Mouse (Mus musculus) thymus, adult 2 months (tissue): ENCODE data around the gene Cryzl2. TPM values are rescaled to one million over a fixed set of nuclear protein-coding genes. Genes with fewer than 3 reads are reported as not detected.
A peak's percentile ranks its signal among the peaks of the same experiment; 100 is the strongest.

Experiments used
- DNase-seq: peaks from one replicate; pipeline ENCODE4 v3.0.0; 2021
- H3K27ac ChIP-seq: fragments of 200-500 bp; 2 replicates; pipeline ENCODE4 v1.5.1; 2012; ENCODE audit warnings: low read length, control low read depth; ENCODE audit not compliant: control insufficient read depth, insufficient read depth
- H3K27me3 ChIP-seq: fragments of 200-500 bp; 2 replicates; pipeline ENCODE4 v1.6.1; 2012; ENCODE audit warnings: mild to moderate bottlenecking, low read length, moderate library complexity, mixed read lengths; ENCODE audit not compliant: control insufficient read depth, insufficient read depth
- H3K36me3 ChIP-seq: fragments of 200-500 bp; 2 replicates; pipeline ENCODE4 v1.6.1; 2012; ENCODE audit warnings: mild to moderate bottlenecking, low read length, moderate library complexity; ENCODE audit not compliant: control insufficient read depth, insufficient read depth
- H3K4me1 ChIP-seq: fragments of 200-500 bp; replicated peaks from 2 replicates; pipeline ENCODE4 v1.6.1; 2012; ENCODE audit warnings: low read length; ENCODE audit not compliant: control insufficient read depth, insufficient read depth
- H3K4me3 ChIP-seq: fragments of 200-500 bp; 2 replicates; pipeline ENCODE4 v1.5.1; 2012; ENCODE audit warnings: mild to moderate bottlenecking, low read length, control low read depth, moderate library complexity; ENCODE audit not compliant: control insufficient read depth, insufficient read depth
- CTCF ChIP-seq: fragments of 200-500 bp; IDR thresholded peaks from 2 replicates; pipeline ENCODE4 v1.5.1; 2012; ENCODE audit warnings: mild to moderate bottlenecking, control low read depth, low read length, moderate library complexity, borderline replicate concordance; ENCODE audit not compliant: control insufficient read depth, poor library complexity, insufficient read depth; ENCODE audit errors: extremely low read depth
- POLR2A ChIP-seq: fragments of 200-500 bp; IDR thresholded peaks from 2 replicates; pipeline ENCODE4 v1.6.1; 2012; ENCODE audit warnings: mild to moderate bottlenecking, low read length, control low read depth, moderate library complexity; ENCODE audit not compliant: control insufficient read depth, poor library complexity, insufficient read depth; ENCODE audit errors: extremely low read depth
- WGBS: fragments of 180-500 bp; shearing (Covaris S2); methylation state at CpG from one replicate; pipeline ENCODE4 v1.1.7; 2018; 5-methylcytosine and 5-hydroxymethylcytosine counted together
- polyA plus RNA-seq: library from polyadenylated mRNA; depleted of rRNA; stranded (reverse); fragments of >200 nt; gene quantifications from 2 replicates; pipeline ENCODE4 v1.2.3, GENCODE M21; 2012; rRNA removed

Gene Cryzl2
- 6.6 and 8.4 TPM in 2 replicates for polyA plus RNA-seq

DNA sequence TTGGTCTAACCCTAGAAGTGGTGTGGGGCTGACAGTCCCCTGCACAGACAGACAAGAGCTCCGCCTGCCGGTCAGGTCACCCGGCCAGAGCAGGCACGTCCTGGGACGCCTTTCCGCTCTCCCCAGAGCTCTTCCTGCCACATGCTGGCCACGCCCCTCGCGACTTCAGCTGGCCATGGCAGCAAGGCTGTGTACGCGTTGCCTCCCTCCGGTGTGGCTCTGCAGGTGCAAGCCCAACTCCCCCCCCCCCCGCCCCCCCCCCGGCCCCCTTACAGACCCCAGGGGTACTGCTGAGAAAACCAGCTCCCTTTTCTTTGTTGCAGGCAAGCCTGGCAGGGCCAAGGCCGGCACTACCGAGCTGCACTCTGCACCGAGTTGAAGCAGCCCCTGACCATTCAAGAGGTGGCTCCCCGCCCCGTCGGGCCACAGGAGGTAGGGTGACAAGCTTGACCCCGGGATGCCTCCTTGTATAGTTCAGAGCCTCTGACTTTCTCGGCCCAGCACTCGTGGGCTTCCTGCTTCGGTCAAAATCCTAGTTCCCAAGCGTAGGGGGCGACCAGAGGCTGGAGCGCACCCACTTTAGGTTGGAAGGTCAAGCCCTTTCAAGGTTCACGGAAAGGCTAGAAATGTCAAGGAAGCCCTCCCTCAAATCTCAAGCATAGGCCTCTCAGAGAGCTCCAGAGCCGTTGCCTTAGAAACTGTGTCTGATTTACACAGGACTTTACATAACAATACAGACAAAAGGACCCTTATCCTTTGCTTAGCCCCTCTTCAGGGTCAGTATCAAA is at the start of gene Cryzl2:
Cryzl2 (plus strand) TSS at position 157 of the 788 bp plus-strand sequence.
- no peak within 1 kb of the TSS for H3K27ac ChIP-seq
- H3K36me3 ChIP-seq, result no peaks in the 10 kb centered on the region
- H3K27me3 ChIP-seq, result no peaks in the 10 kb centered on the region
- 18% methylated on average over 29 of the region's 29 CpGs for WGBS
- DNase-seq, result peak; percentile 77
- TF ChIP-seq POLR2A, result no peak
- TF ChIP-seq CTCF, result 0 out of 2 replicates have a peak, but pooled peaks have one; percentile 56
- H3K4me1 ChIP-seq, result peaks cover 6% of the 10 kb centered on the region
- H3K4me3 ChIP-seq, result peak within 1 kb of the TSS; percentile 23; the same call in 1 of the 2 replicates

DNA sequence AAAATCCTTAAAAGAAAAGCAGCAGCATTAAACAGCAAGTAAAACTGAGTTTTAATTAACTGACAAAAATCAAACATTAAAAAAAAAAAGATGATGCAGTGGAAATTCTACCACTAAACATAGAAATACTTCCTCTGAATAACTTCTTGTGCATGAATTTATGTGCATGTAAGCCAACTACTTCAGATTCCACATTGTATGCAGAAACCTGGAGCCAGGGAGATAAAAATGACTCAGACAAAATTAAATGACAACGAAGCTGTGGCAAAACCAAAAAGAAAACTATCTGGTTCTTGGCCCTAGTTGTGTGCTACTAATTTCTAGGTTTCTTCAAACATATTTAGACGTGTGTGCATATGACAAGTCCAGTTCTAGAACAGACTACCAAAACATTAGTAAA is 48.7 kb upstream of the Cryzl2 start:
- Histone ChIP-seq H3K4me3 (no peak overlapping the region), H3K27me3 (peaks cover 11% of the 10 kb centered on the region), H3K27ac (no peak overlapping the region), H3K4me1 (peaks cover 10% of the 10 kb centered on the region), H3K36me3 (no peaks in the 10 kb centered on the region)
- no peak for DNase-seq
- WGBS, result 85% methylated on average over 2 of the region's 2 CpGs
- TF ChIP-seq POLR2A (no peak), CTCF (no peak)

DNA sequence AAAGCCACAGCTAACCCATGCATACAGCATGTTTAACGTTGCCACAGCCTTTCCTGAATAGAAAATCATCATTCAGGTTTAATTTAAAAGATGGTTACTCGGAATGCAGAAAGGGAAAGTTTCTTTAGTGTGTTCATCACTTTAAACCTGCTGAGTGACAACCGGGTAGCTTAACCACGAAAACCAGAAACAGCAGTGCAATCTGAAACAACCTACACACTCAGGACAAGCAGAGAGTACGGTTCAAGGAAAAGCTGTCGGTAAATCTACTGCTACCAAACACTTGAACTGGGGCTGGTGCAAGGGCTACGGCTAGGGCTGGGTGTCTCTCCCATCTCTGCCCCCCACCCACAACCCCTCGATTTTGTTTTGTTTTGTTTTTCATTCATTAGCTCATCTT is 47.4 kb upstream of the Cryzl2 start:
- Histone ChIP-seq H3K27me3 (peaks cover 11% of the 10 kb centered on the region), H3K36me3 (no peaks in the 10 kb centered on the region), H3K4me1 (peaks cover 10% of the 10 kb centered on the region), H3K27ac (no peak overlapping the region), H3K4me3 (no peak overlapping the region)
- TF ChIP-seq CTCF, result no peak
- TF ChIP-seq POLR2A, result no peak
- no peak for DNase-seq
- WGBS, result 7% methylated on average over 8 of the region's 8 CpGs

DNA sequence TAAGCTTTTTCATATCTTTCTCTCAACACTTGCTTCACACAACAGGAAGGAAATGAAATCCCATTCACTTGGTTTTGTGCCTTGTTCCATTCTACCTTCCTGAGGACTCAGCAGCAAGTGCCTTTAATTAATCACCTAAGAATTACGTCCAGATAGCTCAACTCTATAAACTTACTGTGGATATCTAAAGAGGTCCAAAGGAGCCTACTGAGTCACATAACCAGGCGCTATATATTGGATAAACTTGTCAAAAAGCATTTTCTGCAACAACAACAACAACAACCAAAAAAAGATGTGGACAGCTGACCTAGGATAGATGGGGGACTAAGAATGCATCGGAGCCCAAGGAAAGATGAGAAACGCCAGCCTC is 47.1 kb upstream of the Cryzl2 start:
- DNase-seq, result no peak
- Histone ChIP-seq H3K4me1 (peaks cover 10% of the 10 kb centered on the region), H3K36me3 (no peaks in the 10 kb centered on the region), H3K27ac (no peak overlapping the region), H3K27me3 (peaks cover 11% of the 10 kb centered on the region), H3K4me3 (peak overlapping the region; percentile 74)
- TF ChIP-seq POLR2A (no peak), CTCF (no peak)
- 4% methylated on average over 4 of the region's 4 CpGs for WGBS

DNA sequence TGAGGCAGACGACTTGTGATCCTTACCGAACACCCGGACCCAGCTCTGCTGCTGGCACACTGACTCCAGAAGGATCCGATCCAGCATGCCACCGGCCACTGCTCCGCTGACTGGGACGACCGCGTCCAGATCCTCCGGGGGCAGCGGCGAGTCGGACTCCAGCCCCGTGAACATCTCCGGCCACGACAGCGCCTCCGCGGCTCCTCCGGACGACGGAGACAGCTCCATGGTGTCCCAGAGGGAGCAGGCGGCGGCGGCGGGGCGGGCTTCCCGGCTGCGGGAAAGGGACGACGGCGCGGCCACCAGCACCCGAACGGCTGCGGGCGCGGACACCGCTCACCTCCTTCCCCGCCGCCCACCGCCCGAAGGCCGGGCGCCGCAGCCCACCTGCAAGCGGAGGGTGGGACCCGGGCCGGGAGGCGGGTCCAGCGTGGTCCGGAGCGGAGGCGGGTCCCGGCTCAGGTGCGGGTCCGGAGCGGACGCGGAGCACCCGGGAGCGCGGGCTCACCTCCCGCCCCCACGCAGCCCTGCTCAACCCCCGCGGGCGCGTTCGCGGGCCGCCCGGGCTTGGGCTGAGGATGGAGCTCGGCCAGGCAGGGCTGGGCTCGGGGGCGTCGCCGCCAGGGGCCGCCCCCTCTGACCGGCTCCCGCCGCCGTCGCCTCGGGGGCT is 46.5 kb upstream of the Cryzl2 start:
- peak overlapping the region; percentile 74 for H3K4me3 ChIP-seq
- TF ChIP-seq CTCF (no peak), POLR2A (no peak)
- peaks cover 11% of the 10 kb centered on the region for H3K27me3 ChIP-seq
- H3K36me3 ChIP-seq, result no peaks in the 10 kb centered on the region
- H3K27ac ChIP-seq, result no peak overlapping the region
- WGBS, result under 1% methylated on average over 84 of the region's 85 CpGs
- H3K4me1 ChIP-seq, result peaks cover 10% of the 10 kb centered on the region
- no peak for DNase-seq

DNA sequence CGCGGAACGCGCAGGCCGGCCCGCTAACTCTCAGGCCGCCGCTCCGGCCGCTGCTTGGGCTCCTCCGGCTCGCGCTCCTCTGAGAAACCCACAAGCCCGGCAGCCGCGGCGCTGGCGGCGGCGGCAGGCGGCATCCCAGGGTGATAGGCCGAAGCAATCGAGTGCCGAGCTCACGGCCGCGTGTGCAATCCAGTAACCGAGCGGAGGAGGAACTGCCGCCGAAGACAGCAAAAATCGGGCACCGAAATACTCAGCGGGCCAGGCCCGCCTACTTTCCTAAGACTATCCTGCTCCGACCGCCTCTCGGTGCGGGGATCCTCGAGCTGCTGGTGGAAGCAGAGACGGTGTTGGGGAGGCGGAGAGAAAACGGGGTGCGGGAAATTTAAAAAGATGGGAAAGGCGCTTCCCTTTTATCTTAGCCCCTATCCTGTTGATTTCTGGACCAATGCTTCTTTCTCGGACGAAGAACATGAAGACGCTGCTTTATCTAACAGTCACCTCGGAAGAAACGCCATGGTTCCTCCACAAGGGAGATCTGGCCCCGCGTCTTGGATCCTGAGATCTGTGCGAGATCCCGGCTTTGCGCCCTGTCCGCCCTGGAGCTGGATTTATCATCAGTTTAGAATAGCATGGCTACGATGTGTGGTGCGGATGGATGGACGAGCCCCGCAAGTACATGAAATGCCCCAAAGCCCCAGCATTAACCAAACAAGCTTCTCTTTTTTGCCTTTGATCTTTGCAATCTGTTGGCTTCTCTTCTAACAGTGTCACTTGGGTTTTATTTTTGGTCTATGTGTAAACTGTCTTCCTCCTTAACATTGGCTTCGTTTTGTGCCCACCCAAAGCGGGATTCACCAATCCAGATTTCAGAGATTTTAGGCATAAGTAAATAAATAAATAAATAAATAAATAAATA is 45.7 kb upstream of the Cryzl2 start, which contains the start of gene Rasal2:
Rasal2 (minus strand) TSS at position 142 of the 916 bp plus-strand sequence.
- 2% methylated on average over 62 of the region's 62 CpGs for WGBS
- peaks cover 10% of the 10 kb centered on the region for H3K4me1 ChIP-seq
- TF ChIP-seq POLR2A (no peak), CTCF (no peak)
- peak within 1 kb of the TSS; percentile 74 for H3K4me3 ChIP-seq
- H3K27me3 ChIP-seq, result peaks cover 11% of the 10 kb centered on the region
- H3K36me3 ChIP-seq, result no peaks in the 10 kb centered on the region
- DNase-seq, result peak; percentile 87
- H3K27ac ChIP-seq, result no peak within 1 kb of the TSS
